Mouse (Mus musculus) lung, embryonic 15.5 days (tissue): Measurements from ENCODE around the gene Slc33a1. TPM values are rescaled to one million over a fixed set of nuclear protein-coding genes. Genes with fewer than 3 reads are reported as not detected.

Experiments
- ATAC-seq: fragments of 200-750 bp; cut with Nextera tagmentation; 2 replicates; pipeline ENCODE4 v1.8.0; 2017; ENCODE audit warnings: moderate number of reproducible peaks, borderline replicate concordance; ENCODE audit not compliant: low FRiP score, low TSS enrichment; ENCODE audit errors: extremely low read depth
- H3K27ac ChIP-seq: fragments of 300-500 bp; sonication (generic); 2 replicates; pipeline ENCODE4 v1.5.1; 2015; ENCODE audit warnings: moderate library complexity, mild to moderate bottlenecking, inconsistent platforms
- H3K27me3 ChIP-seq: fragments of 300-500 bp; sonication (generic); 2 replicates; pipeline ENCODE4 v1.6.1; 2015; ENCODE audit warnings: inconsistent platforms
- H3K36me3 ChIP-seq: fragments of 300-500 bp; sonication (generic); 2 replicates; pipeline ENCODE4 v1.6.1; 2015; ENCODE audit warnings: inconsistent platforms
- H3K4me1 ChIP-seq: fragments of 300-500 bp; sonication (generic); 2 replicates; pipeline ENCODE4 v1.6.1; 2015; ENCODE audit warnings: inconsistent platforms
- H3K4me2 ChIP-seq: fragments of 300-500 bp; sonication (generic); 2 replicates; pipeline ENCODE4 v1.6.1; 2015; ENCODE audit warnings: inconsistent platforms, mild to moderate bottlenecking, moderate library complexity
- H3K4me3 ChIP-seq: fragments of 300-500 bp; sonication (generic); 2 replicates; pipeline ENCODE4 v1.5.1; 2015; ENCODE audit warnings: mild to moderate bottlenecking, inconsistent platforms
- H3K9ac ChIP-seq: fragments of 300-500 bp; sonication (generic); 2 replicates; pipeline ENCODE4 v1.6.1; 2015; ENCODE audit warnings: inconsistent platforms
- H3K9me3 ChIP-seq: fragments of 300-500 bp; sonication (generic); 2 replicates; pipeline ENCODE4 v1.6.1; 2016; ENCODE audit warnings: inconsistent platforms
- WGBS: fragments of 180-500 bp; shearing (Covaris S2); methylation state at CpG from one replicate; pipeline ENCODE4 v1.1.7; 2015; 5-methylcytosine and 5-hydroxymethylcytosine counted together
- polyA plus RNA-seq: library from polyadenylated mRNA; unstranded; fragments of >200 nt; fragmentation: Nextera tagmentation; extraction: Ambion mirVana; gene quantifications from 2 replicates; pipeline ENCODE4 v1.2.1, GENCODE M21; 2015

Gene Slc33a1
- 15.7 and 16.0 TPM in 2 replicates for polyA plus RNA-seq

DNA sequence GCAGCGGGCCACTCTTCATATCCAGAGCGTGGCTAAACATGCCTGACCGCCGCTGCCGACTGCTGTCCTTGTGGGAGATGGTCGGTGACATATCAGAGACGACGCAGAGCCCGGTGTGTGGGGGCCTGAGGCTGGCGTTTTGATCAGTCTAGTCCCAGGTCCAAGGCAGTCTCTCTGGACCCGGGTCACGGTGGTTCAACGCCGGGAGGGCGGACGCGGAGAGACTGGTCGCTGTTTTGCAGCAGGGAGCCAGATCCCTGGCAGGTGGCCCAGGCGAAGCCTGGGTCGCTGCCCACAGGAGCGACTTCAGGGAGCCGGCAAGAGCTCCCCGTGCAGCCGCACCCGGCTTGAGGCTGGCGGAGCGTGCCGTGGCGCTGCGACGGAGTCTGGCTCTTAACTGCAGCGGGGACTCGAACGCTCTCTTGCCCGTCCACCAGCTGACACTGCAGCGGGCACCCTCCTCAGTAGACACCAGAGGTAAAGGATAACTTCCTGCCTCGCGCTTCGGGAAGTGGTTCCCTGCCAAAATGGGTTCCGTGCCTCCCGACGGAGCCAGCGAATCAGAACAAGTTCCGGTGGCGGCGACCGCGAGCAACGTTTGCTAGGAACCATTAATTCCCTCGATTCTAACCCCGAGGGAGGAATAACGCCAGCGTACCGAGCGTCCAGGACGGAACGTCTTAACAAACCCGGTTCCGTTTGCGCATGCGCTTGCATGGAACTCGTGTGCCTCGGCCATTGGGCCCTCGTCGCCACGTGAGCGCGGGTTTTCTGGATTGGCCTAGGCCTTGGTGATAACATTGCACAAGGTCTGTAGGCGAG is at the start of gene Slc33a1:
Gene Slc33a1, minus strand, starts transcription at position 669 of the 822 bp plus-strand sequence.
- peaks cover 18% of the 10 kb centered on the region for H3K4me1 ChIP-seq
- peak within 1 kb of the TSS; percentile 77 for H3K9ac ChIP-seq
- under 1% methylated on average over 69 of the region's 69 CpGs for whole genome bisulfite sequencing
- no peaks in the 10 kb centered on the region for H3K9me3 ChIP-seq
- peak; percentile 96 for ATAC-seq
- H3K4me2 ChIP-seq = peak within 1 kb of the TSS; percentile 73
- no peaks in the 10 kb centered on the region for H3K36me3 ChIP-seq
- peak within 1 kb of the TSS; percentile 84 for H3K27ac ChIP-seq
- no peaks in the 10 kb centered on the region; the same call in 1 of the 2 replicates for H3K27me3 ChIP-seq
- peak within 1 kb of the TSS; percentile 72 for H3K4me3 ChIP-seq

DNA sequence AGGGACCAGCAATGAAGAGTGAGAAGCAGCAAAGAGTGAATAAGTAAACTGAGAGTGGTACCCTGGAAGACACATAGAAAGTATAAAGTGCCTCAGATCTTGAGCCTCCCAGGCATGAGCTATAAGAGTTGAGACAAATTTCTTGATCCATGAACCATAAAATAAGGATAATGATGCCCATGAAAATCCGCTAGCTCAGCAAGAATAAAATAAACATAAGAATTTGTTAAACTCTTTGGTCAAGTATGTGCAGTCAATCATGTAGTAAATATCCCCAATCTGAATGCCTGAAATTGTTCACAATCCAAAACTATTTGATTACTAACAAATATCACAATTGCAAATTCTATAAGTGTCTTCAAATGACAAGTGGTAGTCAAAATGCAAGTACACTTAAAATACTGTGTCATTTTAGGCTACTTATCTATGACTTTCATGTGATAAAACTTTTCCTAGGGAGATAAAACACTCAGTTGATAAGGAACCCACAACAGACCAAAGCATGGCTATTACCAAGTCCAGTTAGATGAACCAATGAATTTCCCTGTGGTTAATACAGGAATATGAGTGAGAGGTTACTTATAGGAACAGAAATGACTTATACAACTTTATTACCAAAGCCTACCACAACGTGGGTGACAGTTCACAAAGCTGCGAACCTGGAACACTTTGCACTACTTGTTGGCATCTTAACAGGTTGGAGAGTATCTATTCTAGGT is 24.3 kb upstream of the Slc33a1 start:
- H3K36me3 ChIP-seq = peaks cover 59% of the 10 kb centered on the region
- WGBS = 89% methylated on average over 3 of the region's 3 CpGs

DNA sequence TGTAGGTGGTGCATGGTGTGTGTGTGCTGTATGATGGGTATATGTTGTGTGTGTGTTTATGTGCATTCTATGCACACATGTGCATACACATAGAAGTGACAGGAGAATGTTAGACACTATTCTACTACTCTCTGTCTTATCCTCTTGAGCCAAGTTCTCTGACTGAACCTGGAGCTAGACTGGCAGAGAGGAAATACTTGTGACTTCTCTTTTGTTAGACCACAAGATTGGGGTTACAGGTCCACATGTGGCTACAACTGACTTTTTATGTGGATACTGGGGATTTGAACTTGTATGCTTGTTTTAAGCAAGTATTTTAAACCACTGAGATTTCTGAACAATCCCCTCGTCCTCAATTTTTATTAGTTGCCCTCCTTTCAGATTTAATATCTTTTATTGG is 22.1 kb upstream of the Slc33a1 start:
- Histone ChIP-seq H3K4me3 (no peak overlapping the region), H3K27me3 (no peaks in the 10 kb centered on the region), H3K9ac (no peak overlapping the region), H3K4me2 (no peak overlapping the region), H3K36me3 (peaks cover 52% of the 10 kb centered on the region), H3K4me1 (no peaks in the 10 kb centered on the region), H3K27ac (no peak overlapping the region), H3K9me3 (no peaks in the 10 kb centered on the region)
- ATAC-seq = no peak
- WGBS = 85% methylated on average over 1 of the region's 1 CpGs

More for the DNA sequence above, 24.3 kb upstream of the Slc33a1 start:
- H3K9ac ChIP-seq = no peak overlapping the region
- no peak overlapping the region for H3K4me3 ChIP-seq
- H3K4me1 ChIP-seq = no peaks in the 10 kb centered on the region
- no peaks in the 10 kb centered on the region for H3K9me3 ChIP-seq
- ATAC-seq = no peak
- no peak overlapping the region for H3K27ac ChIP-seq
- H3K4me2 ChIP-seq = no peak overlapping the region
- no peaks in the 10 kb centered on the region for H3K27me3 ChIP-seq

DNA sequence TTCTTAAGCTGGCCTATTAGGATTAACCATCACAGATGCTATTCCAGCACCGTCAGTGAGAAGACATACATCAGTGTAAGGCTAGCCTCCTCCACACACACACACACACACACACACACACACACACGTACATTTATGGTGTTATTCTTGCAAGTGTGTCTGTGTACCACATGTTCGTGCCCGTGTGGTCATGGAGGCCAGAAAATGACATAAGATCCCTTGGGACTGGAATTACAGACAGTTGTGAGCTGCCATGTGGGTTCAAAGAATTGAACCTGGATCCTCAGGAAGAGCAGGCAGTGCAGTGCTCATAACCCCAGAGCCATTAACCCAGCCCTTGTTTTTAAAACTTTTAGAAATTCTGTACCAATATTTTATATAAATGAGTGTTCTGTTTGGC is 13.3 kb upstream of the Slc33a1 start:
- WGBS = 70% methylated on average over 4 of the region's 4 CpGs
- Histone ChIP-seq H3K9me3 (no peaks in the 10 kb centered on the region), H3K27ac (no peak overlapping the region), H3K4me2 (peak overlapping the region; percentile 66), H3K9ac (no peak overlapping the region), H3K36me3 (peaks cover 17% of the 10 kb centered on the region), H3K4me1 (peaks cover 17% of the 10 kb centered on the region), H3K27me3 (no peaks in the 10 kb centered on the region), H3K4me3 (no peak overlapping the region)
- no peak for ATAC-seq

DNA sequence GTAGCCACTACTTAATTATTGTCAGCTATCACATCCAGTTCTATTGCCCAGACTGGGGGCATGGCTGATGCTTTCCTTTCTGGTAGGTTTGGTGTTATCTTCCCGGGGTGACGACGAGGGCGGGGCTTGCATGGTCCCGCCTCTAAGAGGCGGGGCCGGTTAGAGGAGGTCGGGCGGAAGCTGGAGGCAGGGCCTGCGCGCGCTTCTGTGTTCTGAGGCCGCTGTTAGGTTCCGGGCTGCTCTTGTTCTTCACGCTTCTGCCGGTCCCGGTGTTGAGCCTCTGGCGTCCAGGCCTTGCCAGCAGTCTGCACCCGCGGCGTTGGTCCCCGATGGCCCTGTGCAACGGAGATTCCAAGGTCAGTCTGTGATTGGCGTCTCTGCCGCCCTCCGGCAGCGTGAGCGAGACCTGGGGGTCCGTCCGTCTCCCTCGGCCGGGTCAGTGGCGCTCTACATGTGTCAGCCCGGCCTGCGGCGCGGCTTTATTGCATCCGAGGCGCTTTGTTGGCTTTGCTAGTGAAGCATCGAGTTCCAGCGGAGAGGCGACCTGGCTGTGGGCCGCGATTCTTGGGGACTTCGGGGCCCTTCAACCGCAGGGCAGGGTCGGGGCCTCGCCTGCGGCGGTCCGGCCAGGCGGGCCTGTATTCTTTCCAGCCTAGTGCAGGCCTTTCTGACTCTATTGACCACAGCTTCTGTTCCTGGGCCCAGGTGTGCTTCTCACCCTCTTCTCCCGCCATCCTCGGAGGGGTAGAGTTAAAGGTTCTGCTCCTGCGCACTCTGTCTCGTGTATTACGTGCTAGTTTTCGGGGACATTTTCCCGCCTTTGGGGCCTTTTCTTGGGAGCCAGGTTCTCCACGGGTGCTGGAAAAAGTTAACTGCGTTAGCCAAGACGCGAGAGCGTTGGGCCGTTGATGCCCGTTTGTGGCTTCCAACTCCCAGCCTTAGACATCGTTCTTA is 11.7 kb upstream of the Slc33a1 start, which contains the start of gene Gmps:
Gene Gmps, plus strand, starts transcription at position 152 of the 954 bp plus-strand sequence.
- H3K4me2 ChIP-seq = peak within 1 kb of the TSS; percentile 66
- peak; percentile 99 for ATAC-seq
- peaks cover 17% of the 10 kb centered on the region for H3K4me1 ChIP-seq
- H3K36me3 ChIP-seq = peaks cover 7% of the 10 kb centered on the region
- peak within 1 kb of the TSS; percentile 84 for H3K9ac ChIP-seq
- H3K4me3 ChIP-seq = peak within 1 kb of the TSS; percentile 72
- H3K27ac ChIP-seq = peak within 1 kb of the TSS; percentile 83
- no peaks in the 10 kb centered on the region for H3K9me3 ChIP-seq
- H3K27me3 ChIP-seq = no peaks in the 10 kb centered on the region
- WGBS = under 1% methylated on average over 67 of the region's 67 CpGs

DNA sequence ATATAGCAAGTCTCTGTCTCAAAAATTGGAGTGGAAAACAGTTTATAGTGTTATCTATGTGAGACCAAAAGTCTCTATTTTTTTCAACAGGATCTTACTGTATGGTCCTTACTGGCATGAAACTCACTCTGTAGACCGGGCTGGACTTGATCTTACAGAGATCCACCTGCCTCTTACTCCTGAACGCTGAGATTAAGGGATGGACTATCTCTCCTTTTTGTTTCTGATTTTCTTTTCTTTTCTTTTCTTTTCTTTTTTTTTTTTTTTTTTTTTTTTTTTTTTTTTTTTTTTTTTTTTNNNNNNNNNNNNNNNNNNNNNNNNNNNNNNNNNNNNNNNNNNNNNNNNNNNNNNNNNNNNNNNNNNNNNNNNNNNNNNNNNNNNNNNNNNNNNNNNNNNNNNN is 1.4 kb upstream of the Slc33a1 start:
- H3K36me3 ChIP-seq = no peaks in the 10 kb centered on the region
- H3K4me1 ChIP-seq = peaks cover 18% of the 10 kb centered on the region
- whole genome bisulfite sequencing = 80% methylated on average over 2 of the region's 2 CpGs
- no peaks in the 10 kb centered on the region; the same call in 1 of the 2 replicates for H3K27me3 ChIP-seq
- H3K4me3 ChIP-seq = no peak overlapping the region
- no peak for ATAC-seq
- H3K9me3 ChIP-seq = no peaks in the 10 kb centered on the region
- H3K27ac ChIP-seq = no peak overlapping the region
- H3K4me2 ChIP-seq = no peak overlapping the region
- no peak overlapping the region for H3K9ac ChIP-seq

DNA sequence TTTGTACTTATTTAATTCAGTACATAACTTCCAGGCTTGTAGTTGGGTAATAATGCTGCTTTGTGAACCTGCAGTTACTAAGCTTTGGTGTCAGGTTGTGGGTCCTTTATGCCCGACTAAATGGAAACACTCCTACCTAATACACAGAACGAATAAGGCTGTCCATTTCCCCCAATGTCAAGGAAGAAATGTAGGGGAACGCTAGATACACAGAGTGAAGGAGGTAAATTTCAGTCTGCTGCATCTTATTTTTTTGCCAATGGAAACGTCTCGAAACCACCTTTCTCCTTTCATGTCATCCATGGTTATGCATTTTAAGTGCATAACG is 318 bp upstream of the Slc33a1 start:
- Histone ChIP-seq H3K27ac (no peak overlapping the region), H3K27me3 (no peaks in the 10 kb centered on the region; the same call in 1 of the 2 replicates), H3K4me3 (peak overlapping the region; percentile 72), H3K4me1 (peaks cover 18% of the 10 kb centered on the region), H3K9me3 (no peaks in the 10 kb centered on the region), H3K4me2 (peak overlapping the region; percentile 73), H3K36me3 (no peaks in the 10 kb centered on the region), H3K9ac (no peak overlapping the region)
- ATAC-seq = no peak
- 81% methylated on average over 6 of the region's 6 CpGs for WGBS

DNA sequence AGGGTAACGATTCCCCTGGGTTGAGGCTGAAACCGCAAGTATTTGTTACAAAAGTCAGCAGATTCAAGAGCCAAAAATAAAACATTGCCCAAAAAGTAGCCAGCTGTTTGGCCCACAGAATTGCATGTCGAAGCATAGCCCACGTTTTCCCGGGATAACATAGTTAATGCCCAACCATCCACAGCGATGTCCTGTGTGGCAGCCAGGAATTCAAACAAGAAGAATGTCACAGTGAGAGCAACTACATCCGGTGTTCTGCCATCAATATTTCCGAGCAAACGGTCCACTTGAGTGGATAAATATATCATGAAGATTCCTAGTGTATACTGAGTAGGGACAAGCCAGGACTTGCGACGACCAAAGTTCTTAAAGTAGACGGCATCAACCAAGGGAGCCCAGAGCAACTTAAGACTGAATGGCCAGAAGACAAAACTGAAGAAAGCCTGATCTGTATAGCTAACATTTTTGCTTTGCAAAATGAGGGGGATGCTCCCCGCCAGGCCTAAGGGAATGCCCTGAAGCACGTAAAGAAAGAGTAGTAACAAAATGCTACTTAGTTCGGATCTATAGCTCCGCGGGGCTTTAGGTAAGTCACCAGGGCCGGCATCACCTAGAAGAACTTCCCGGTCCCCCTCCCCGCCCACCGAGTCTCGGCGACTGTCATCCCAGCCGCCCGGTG is 1.0 kb downstream of the Slc33a1 start:
- peak overlapping the region; percentile 77 for H3K9ac ChIP-seq
- peak overlapping the region; percentile 73 for H3K4me2 ChIP-seq
- no peaks in the 10 kb centered on the region for H3K36me3 ChIP-seq
- H3K4me1 ChIP-seq = peaks cover 18% of the 10 kb centered on the region
- peak overlapping the region; percentile 84 for H3K27ac ChIP-seq
- peak overlapping the region; percentile 72 for H3K4me3 ChIP-seq
- WGBS = 5% methylated on average over 25 of the region's 25 CpGs
- ATAC-seq = no peak; the same call in 1 of the 2 replicates
- H3K9me3 ChIP-seq = no peaks in the 10 kb centered on the region
- H3K27me3 ChIP-seq = no peaks in the 10 kb centered on the region; the same call in 1 of the 2 replicates

DNA sequence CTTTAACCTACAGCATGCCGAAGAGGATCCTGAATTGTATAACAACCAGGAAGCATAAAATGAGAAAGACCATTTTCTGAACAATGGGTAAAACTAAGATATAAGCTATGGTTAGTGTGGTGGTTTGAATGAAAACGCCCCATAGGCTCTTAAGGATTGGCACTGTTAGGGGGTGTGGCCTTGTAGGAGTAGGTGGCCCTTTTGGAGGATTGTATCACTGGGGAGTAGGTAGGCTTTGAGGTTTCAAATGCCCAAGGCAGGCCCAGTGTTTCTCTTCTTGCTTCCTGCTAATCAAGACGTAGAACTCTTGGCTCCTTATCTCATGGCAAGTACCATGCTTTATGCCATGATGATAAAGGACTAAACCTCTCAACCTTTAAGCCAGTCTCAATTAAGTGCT is 14.7 kb downstream of the Slc33a1 start:
- Histone ChIP-seq H3K36me3 (0 out of 2 replicates have a peak, but pooled peaks cover 2% of the 10 kb centered on the region), H3K4me2 (no peak overlapping the region), H3K4me1 (no peaks in the 10 kb centered on the region), H3K9me3 (no peaks in the 10 kb centered on the region), H3K27me3 (no peaks in the 10 kb centered on the region), H3K4me3 (no peak overlapping the region), H3K9ac (no peak overlapping the region), H3K27ac (no peak overlapping the region)
- 71% methylated on average over 3 of the region's 3 CpGs for WGBS
- no peak for ATAC-seq

DNA sequence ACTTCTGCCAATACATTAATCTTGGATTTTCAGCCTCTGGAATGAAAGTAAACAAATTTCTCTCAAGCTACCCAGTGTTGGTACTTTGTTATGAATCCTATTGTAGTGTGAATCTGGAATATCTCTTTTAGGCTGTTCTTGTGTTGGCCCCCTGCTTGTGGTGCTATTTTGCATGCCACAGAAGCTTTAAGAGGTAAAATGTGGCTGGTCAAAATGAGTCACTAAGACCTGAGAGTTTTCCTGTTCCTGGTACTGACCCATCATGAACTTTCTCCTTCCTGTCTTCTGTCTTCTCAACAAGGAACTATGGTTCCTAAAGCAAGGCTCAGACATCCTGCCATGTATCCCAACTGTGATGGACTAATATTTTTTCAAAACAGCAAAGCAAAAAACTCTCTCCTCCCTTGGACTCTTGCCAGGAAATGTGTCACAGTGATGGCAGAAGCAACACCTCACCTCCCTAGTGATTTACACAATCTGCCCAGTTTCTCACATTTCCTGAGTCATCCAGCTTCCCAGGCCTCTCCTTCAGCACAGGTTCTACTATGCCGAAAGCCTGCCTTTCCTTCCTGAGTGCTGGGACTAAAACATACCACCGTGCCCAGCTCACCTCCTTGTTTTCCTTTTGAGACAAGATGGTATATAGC is 23.2 kb downstream of the Slc33a1 start:
- Histone ChIP-seq H3K4me3 (no peak overlapping the region), H3K4me1 (no peaks in the 10 kb centered on the region), H3K9me3 (no peaks in the 10 kb centered on the region), H3K4me2 (no peak overlapping the region), H3K27ac (no peak overlapping the region), H3K9ac (no peak overlapping the region), H3K36me3 (peaks cover 4% of the 10 kb centered on the region; the same call in 1 of the 2 replicates), H3K27me3 (no peaks in the 10 kb centered on the region)
- 81% methylated on average over 2 of the region's 2 CpGs for WGBS
- no peak for ATAC-seq
